ENCODE assay signal across 16 mouse cellular contexts in genomic region chr15:83482645-83483224, GRCm38 (mm10). TPM values are rescaled to one million over a fixed set of nuclear protein-coding genes. Genes with fewer than 3 reads are reported as not detected.
A peak's percentile ranks its signal among the peaks of the same experiment; 100 is the strongest.
DNase-seq lines count a peak whose midpoint lies in the region; ATAC-seq and TF ChIP-seq lines count a peak whose summit lies in the region.
"Had no signal": no experiment of that assay in that cellular context is flagged by ENCODE, and none has a peak within 500 bp of the region (broad histone marks: within the 10 kb centered on the region; RNA-seq: fewer than 3 reads in every experiment).

No protein-coding gene starts in this region.

- no peaks in the 10 kb centered on the region for H3K27me3 ChIP-seq in midbrain, embryonic 14.5 days (ENCODE audit: control insufficient read depth, insufficient read depth, low read length)
- no peaks in the 10 kb centered on the region for H3K27me3 ChIP-seq in midbrain, embryonic 15.5 days (replicated peaks)
- H3K27me3 ChIP-seq in G1E (ENCODE audit: insufficient read depth, low read length), result peaks cover 7% of the 10 kb centered on the region; the same call in 1 of the 2 replicates
- H3K27me3 ChIP-seq: embryonic facial prominence, embryonic 13.5 days; forebrain, embryonic 15.5 days; heart, embryonic 15.5 days had no signal

- 72% methylated on average over 8 of the region's 8 CpGs for WGBS in midbrain, embryonic 14.5 days
- 66% methylated on average over 8 of the region's 8 CpGs for WGBS in midbrain, embryonic 15.5 days

- H3K4me1 ChIP-seq in midbrain, embryonic 14.5 days (ENCODE audit: control insufficient read depth, insufficient read depth, low read length), result no peaks in the 10 kb centered on the region
- H3K4me1 ChIP-seq in midbrain, embryonic 15.5 days, result no peaks in the 10 kb centered on the region
- H3K4me1 ChIP-seq in G1E (ENCODE audit: insufficient read depth, low read depth, low read length), result peaks cover 30% of the 10 kb centered on the region
- H3K4me1 ChIP-seq: forebrain, embryonic 15.5 days had no signal

- no peak overlapping the region for H3K4me3 ChIP-seq in midbrain, embryonic 14.5 days (replicated peaks; ENCODE audit: low read depth, low read length)
- no peak overlapping the region for H3K4me3 ChIP-seq in midbrain, embryonic 15.5 days
- H3K4me3 ChIP-seq in G1E (ENCODE audit: low read depth, low read length), result no peak overlapping the region
- H3K4me3 ChIP-seq: embryonic facial prominence, embryonic 13.5 days; forebrain, embryonic 15.5 days; heart, embryonic 15.5 days; midbrain, embryonic 10.5 days had no signal

- H3K9me3 ChIP-seq in midbrain, embryonic 14.5 days (ENCODE audit: control insufficient read depth, low read length), result no peaks in the 10 kb centered on the region
- no peaks in the 10 kb centered on the region for H3K9me3 ChIP-seq in midbrain, embryonic 15.5 days
- no peaks in the 10 kb centered on the region for H3K9me3 ChIP-seq in G1E (replicated peaks)
- H3K9me3 ChIP-seq: embryonic facial prominence, embryonic 13.5 days; forebrain, embryonic 15.5 days; heart, embryonic 15.5 days; midbrain, embryonic 10.5 days had no signal

- peak; percentile 18 for DNase-seq in midbrain, embryonic 14.5 days
- DNase-seq in G1E (ENCODE audit: low spot score), result peak; percentile 32
- DNase-seq in heart, adult 8-10 months (ENCODE audit: low spot score), result no peak
- no peak for DNase-seq in gastrocnemius, postnatal 10 days
- DNase-seq in spleen, postnatal 4 days (ENCODE audit: low spot score in 2 of 2), result no peak
- DNase-seq: kidney, adult 18-20 months; left cerebral cortex, postnatal 4 days; right cerebral cortex, postnatal 14 days had no signal

- ATAC-seq in midbrain, embryonic 14.5 days (ENCODE audit: low FRiP score, low TSS enrichment), result no peak
- no peak for ATAC-seq in midbrain, embryonic 15.5 days (replicated peaks)
- ATAC-seq in G1E (ENCODE audit: extremely low read depth, insufficient number of reproducible peaks, low FRiP score, poor library complexity, severe bottlenecking), result peak; percentile 22
- peak; percentile 45 for ATAC-seq in common myeloid progenitor, adult 5-6 weeks (replicated peaks; ENCODE audit: low read depth, poor library complexity, severe bottlenecking)
- 0 out of 2 replicates have a peak, but pooled peaks have one; percentile 39 for ATAC-seq in megakaryocyte-erythroid progenitor cell, adult 5-6 weeks (replicated peaks; ENCODE audit: low FRiP score, low TSS enrichment, poor library complexity, severe bottlenecking)
- ATAC-seq: forebrain, embryonic 15.5 days had no signal

- no peak overlapping the region for H3K4me2 ChIP-seq in midbrain, embryonic 14.5 days (ENCODE audit: low read length)
- H3K4me2 ChIP-seq in midbrain, embryonic 15.5 days, result no peak overlapping the region
- H3K4me2 ChIP-seq: embryonic facial prominence, embryonic 13.5 days; forebrain, embryonic 15.5 days; heart, embryonic 15.5 days had no signal

- H3K36me3 ChIP-seq in midbrain, embryonic 14.5 days (ENCODE audit: control insufficient read depth, insufficient read depth, low read length), result peaks cover 41% of the 10 kb centered on the region
- H3K36me3 ChIP-seq in midbrain, embryonic 15.5 days (replicated peaks), result peaks cover 13% of the 10 kb centered on the region; the same call in 1 of the 2 replicates
- H3K36me3 ChIP-seq in G1E (replicated peaks), result peaks cover 16% of the 10 kb centered on the region
- H3K36me3 ChIP-seq: heart, embryonic 15.5 days had no signal

- no peak overlapping the region for H3K9ac ChIP-seq in midbrain, embryonic 14.5 days (replicated peaks; ENCODE audit: low read length)
- H3K9ac ChIP-seq in midbrain, embryonic 15.5 days, result no peak overlapping the region
- H3K9ac ChIP-seq: embryonic facial prominence, embryonic 13.5 days; forebrain, embryonic 15.5 days; heart, embryonic 15.5 days; liver, postnatal 0 days had no signal

- H3K27ac ChIP-seq in midbrain, embryonic 14.5 days (replicated peaks; ENCODE audit: low read depth, low read length), result no peak overlapping the region
- no peak overlapping the region for H3K27ac ChIP-seq in midbrain, embryonic 15.5 days
- H3K27ac ChIP-seq: embryonic facial prominence, embryonic 13.5 days; forebrain, embryonic 15.5 days; heart, embryonic 15.5 days had no signal

- no peak for TF ChIP-seq CTCF in G1E (IDR thresholded peaks at IDR 0.05; ENCODE audit: low read depth, low read length)

RNA-seq across cellular contexts. Expression of gene Pacsin2, which starts 18.3 kb away (rescaled TPM):
- polyA plus RNA-seq in midbrain, embryonic 14.5 days (2014; fragmentation: Nextera tagmentation; extraction: Ambion mirVana), result 14.5 and 17.7 TPM in 2 replicates
- 24.8 and 25.5 TPM in 2 replicates for polyA plus RNA-seq in midbrain, embryonic 15.5 days (2015; fragmentation: Nextera tagmentation; extraction: Ambion mirVana)
- total RNA-seq in G1E (2014; fragmentation: Nextera tagmentation) (34.5 and 36.0 TPM in 2 replicates), G1E (2017) (41.6 and 45.2 TPM in 2 replicates)
- polyA plus RNA-seq in G1E (2012), result 60.5 and 61.0 TPM in 2 replicates
- total RNA-seq in common myeloid progenitor, adult 5-6 weeks (2017), result 98.3 and 123 TPM in 2 replicates
- total RNA-seq in megakaryocyte-erythroid progenitor cell, adult 5-6 weeks (2014; fragmentation: Nextera tagmentation), result 86.5 and 107 TPM in 2 replicates
- 123 and 138 TPM in 2 replicates for total RNA-seq in megakaryocyte-erythroid progenitor cell, adult 5-6 weeks (2017)
- 100 to 1,000 TPM; 209 to 267 (median 247) TPM for total RNA-seq in heart, adult 8-10 months (2022)
- 10 to 100 TPM; 42.8 to 44.4 TPM for total RNA-seq in gastrocnemius, postnatal 10 days (2021)

RNA-seq across cellular contexts. Expression of gene Ttll1, which starts 28.0 kb away (rescaled TPM):
- 63.5 and 80.1 TPM in 2 replicates for polyA plus RNA-seq in midbrain, embryonic 14.5 days (2014; fragmentation: Nextera tagmentation; extraction: Ambion mirVana)
- 123 and 125 TPM in 2 replicates for polyA plus RNA-seq in midbrain, embryonic 15.5 days (2015; fragmentation: Nextera tagmentation; extraction: Ambion mirVana)
- total RNA-seq in G1E (2014; fragmentation: Nextera tagmentation) (12.3 and 15.7 TPM in 2 replicates), G1E (2017) (5.6 and 6.5 TPM in 2 replicates)
- 2.0 and 2.3 TPM in 2 replicates for polyA plus RNA-seq in G1E (2012)
- total RNA-seq in common myeloid progenitor, adult 5-6 weeks (2017), result 6.3 and 8.5 TPM in 2 replicates
- 9.5 and 18.0 TPM in 2 replicates for total RNA-seq in megakaryocyte-erythroid progenitor cell, adult 5-6 weeks (2014; fragmentation: Nextera tagmentation)
- 9.2 and 9.5 TPM in 2 replicates for total RNA-seq in megakaryocyte-erythroid progenitor cell, adult 5-6 weeks (2017)
- 10 to 100 TPM; 51.7 to 73.3 (median 59.8) TPM for total RNA-seq in heart, adult 8-10 months (2022)
- 1 to 10 TPM; 5.2 to 6.3 TPM for total RNA-seq in gastrocnemius, postnatal 10 days (2021)

RNA-seq across cellular contexts. Expression of gene Bik, which starts 43.9 kb away (rescaled TPM):
- 0.30 and 0.49 TPM in 2 replicates for polyA plus RNA-seq in midbrain, embryonic 14.5 days (2014; fragmentation: Nextera tagmentation; extraction: Ambion mirVana)
- 0.30 and 0.56 TPM in 2 replicates for polyA plus RNA-seq in midbrain, embryonic 15.5 days (2015; fragmentation: Nextera tagmentation; extraction: Ambion mirVana)
- not detected in 2 replicates for total RNA-seq in G1E (2014; fragmentation: Nextera tagmentation)
- not detected in 2 replicates for total RNA-seq in G1E (2017)
- not detected in 2 replicates for polyA plus RNA-seq in G1E (2012)
- not detected in 2 replicates for total RNA-seq in common myeloid progenitor, adult 5-6 weeks (2017)
- 0.37 and 1.7 TPM in 2 replicates for total RNA-seq in megakaryocyte-erythroid progenitor cell, adult 5-6 weeks (2014; fragmentation: Nextera tagmentation)
- not detected in 2 replicates for total RNA-seq in megakaryocyte-erythroid progenitor cell, adult 5-6 weeks (2017)
- total RNA-seq in heart, adult 8-10 months (2022), result 10 to 100 TPM in 1 of 4 experiments, 1 to 10 TPM in 3; 7.6 to 12.5 (median 9.4) TPM
- total RNA-seq in gastrocnemius, postnatal 10 days (2021), result 1 to 10 TPM; 2.0 to 3.3 TPM
- total RNA-seq: left cerebral cortex, postnatal 4 days had no signal

Comparison
In these comparisons a context has a peak if more than half of its experiments do, and no peak if none do; other contexts are left out.
1. ATAC-seq: peak in G1E (single experiment), common myeloid progenitor, adult 5-6 weeks (single experiment) and megakaryocyte-erythroid progenitor cell, adult 5-6 weeks (single experiment); none in midbrain, embryonic 14.5 days (single experiment) and midbrain, embryonic 15.5 days (single experiment).
2. DNase-seq: peak in midbrain, embryonic 14.5 days (single experiment) and G1E (single experiment); none in heart, adult 8-10 months (single experiment), gastrocnemius, postnatal 10 days (single experiment) and spleen, postnatal 4 days (0 of 2).